Mouse (Mus musculus) layer of hippocampus, postnatal 25 days (tissue): ENCODE measurements around the gene Skil. TPM values are rescaled to one million over a fixed set of nuclear protein-coding genes. Genes with fewer than 3 reads are reported as not detected.

Experiments
- DNase-seq, 2 experiments: peaks; one replicate each; pipeline ENCODE4 v3.0.0; 2022; ENCODE audit warnings: mixed read lengths in 2 of 2, low spot score in 1 of 2; ENCODE audit errors: extremely low spot score in 1 of 2
- total RNA-seq, 2 experiments: library from RNA; stranded (reverse); gene quantifications; 2 replicates each; pipeline ENCODE4 v1.2.3; 2021

Gene Skil
- total RNA-seq, 2 experiments from 2014 or later: 67.6 to 70.0 TPM

DNA sequence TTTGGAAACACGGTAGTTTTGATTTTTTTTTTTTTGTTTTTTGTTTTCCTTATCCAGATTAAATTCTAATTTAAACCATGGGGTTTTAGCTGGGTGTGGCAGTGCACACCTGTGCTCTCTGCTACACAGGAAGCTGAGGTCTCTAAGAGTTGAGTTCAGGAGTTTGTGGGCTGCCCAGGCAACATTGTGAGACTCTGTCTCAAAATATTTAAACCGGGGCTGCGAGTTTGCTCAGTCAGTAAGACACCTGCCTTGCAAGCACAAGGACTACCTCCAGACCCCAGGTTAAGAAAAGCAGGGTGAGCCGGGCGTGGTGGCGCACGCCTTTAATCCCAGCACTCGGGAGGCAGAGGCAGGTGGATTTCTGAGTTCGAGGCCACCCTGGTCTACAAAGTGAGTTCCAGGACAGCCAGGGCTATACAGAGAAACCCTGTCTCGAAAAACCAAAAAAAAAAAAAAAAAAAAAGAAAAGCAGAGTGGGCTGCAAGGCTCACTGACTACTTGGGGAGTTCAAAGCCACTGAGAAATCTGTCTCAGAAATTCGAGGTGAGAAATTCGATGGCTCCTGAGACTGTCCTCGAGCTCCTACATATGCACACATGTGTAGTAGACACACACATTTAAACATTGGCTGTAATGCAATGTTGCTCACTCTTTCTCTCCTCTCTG, 11.9 kb upstream of the Skil start:
- no peak for DNase-seq

DNA sequence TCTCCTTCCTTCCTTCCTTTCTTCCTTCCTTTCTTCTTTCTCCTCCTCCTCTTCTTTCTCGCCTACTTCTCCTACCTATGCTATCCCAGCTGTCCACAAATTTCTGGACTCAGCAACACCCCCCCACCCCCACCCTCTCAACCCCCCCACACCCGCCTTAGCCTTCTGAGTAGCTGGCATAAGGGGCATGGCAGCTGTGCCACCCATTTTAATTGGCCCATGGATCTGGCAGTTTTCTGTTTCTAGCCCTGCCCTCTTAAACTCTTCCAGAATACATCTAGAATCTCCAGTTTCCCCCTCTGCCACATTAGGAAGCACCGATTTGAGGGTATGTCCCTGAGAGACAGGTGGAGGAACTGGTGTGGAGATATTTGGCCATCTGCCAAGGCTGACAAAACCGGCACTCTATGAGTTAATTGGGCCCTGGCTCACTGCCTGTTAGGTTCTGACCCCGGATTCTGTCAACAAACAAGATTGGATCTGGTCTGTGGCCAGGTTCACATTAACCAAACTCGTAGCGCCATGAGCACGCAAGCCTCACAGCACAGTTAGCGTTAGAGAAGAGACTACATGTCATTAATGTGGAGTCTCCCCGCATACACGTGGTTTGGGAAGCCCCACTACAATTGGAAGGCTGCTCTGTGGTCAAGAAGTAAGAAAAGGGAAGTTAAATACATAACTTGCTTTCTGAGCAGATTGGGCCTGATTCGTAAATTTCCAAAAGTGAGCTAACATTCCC, 11.2 kb upstream of the Skil start:
- no peak for DNase-seq

DNA sequence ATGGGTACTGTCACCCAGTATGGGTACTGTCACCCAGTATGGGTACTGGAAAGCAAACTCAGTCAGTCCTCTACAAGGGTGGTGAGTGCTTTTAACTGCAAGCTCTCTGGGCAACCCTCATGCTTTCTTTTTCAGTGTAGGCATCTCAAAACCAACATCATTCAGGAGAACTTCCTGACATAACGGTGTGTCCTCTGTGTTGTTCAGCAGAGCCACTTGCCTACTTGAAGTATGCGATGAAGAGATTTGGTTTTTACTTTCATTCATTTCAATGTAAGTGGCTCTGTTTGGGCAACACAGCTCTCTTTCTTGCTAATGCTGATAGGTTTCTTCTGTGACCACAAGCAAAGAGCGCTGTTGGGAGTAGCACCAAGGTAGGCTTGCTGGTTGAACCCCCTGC, 9.9 kb upstream of the Skil start:
- DNase-seq: no peak

DNA sequence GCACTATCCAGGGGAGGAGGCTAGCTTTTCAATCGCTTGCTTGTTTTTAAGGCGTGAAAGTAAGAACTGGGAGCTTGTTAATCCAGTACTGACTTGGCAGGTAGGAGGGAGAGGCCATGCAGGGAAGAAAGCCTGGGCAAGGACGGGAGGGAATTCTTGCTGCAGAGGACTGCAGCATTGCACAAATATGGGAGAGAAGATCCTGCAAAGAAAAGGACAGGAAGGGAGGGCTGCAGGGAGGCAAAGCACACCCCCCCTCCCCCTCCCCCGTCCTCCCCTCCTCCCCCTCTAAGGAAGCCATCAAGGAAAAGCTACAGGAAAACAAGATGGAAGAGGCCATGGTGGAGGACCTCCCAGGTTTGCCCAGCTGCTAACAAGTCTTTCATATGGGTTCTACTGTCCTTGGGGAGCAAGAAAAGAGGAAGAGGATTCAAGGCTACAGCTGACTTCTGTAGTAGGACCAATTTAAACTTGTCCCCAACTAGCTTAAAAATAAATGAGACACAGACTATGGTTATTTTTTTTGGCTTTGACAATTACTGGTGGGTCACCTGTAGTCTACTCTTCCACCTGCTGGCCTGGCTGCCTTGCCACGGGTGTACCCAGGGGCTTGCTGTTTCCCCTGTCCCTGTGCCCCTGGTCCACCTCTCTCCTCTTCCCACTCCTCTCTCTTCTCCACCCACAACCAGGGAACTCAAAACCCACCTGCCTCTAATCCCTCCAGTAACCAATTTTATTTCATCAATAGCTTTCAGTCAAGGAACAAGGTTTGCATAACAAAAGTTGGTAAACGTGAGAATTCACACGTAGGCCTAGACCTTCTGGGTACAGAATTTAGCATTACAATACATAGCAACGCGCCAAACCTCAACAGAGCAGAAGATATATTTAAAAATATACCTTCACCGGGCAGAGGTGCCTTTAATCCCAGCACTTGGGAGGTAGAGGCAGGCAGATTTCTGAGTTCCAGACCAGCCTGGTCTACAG, 5.8 kb upstream of the Skil start:
- DNase-seq: no peak

DNA sequence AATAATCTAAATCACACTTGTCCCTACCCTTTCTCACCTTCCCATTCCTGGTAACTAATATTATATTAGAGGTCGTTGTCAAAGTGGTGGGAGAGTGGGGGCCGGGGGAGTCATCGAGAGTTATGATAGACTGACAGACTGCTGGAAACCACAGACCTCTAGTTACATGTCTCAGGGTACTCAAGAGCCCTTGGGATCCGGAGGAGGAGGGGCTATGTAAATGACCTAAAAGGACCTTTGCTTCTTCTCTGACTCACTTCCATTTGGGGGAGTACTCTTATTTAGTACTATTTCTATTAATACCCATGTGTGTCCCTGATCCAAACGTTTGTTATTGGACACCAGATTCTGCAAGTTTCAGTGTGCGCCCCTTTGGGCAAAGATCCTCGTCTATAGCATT, 4.9 kb upstream of the Skil start:
- no peak for DNase-seq

DNA sequence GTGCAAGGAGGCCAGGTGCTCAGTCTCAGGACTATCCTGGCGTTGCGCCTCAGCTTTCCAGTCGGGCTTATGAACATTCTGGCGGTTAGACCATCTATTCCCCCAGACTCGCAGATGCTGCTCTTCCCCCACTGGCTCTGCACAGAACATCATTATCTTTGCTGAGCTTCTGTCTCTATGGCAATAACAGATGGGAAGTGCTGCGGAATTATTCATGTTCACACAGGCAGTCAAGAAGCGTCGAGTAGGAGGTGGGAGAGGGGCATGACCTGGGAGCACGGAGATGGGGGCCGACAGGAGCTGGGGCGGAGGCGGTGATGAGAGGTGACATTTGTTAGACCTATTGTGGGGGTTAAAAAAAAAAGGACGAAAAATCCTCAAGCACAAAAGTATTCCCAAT, 1.7 kb upstream of the Skil start:
- peak; percentile 28 to 49 for DNase-seq

DNA sequence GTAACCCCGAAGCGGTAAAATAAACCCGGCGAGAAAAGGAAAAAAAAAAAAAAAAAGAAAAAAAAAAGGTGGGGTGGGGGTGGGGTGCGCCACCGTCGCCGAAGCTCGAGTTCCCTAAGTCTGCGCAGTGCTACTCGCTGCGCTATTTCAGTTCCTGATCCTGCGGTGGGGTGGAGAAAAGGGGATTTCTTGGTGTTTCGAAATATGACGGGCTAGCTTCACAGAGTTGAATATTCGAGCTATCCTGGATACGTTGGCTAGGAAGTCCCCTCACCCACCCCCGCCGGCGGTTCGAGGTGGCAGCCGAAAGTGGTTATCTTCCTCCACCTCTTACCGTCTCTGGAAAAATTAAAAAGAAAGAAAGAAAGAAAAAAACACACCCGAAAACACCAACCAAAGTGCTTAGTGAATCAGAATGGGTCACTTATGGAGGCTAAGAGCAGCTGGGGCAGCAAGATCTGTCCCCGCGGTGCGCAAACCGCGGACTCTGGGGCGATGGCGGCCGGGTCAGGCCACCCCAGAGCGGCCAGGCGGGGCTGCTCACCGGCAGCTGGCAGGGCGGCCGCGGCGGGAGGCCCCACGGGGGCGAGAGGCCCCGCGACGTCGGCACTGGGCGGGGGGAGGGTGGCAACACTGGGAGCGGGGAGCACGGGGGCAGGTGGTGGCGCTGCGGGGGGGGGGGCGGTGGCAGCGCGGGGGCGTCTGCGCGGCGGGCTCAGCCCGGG, 1.1 kb upstream of the Skil start:
- peak; percentile 33 to 58 for DNase-seq

DNA sequence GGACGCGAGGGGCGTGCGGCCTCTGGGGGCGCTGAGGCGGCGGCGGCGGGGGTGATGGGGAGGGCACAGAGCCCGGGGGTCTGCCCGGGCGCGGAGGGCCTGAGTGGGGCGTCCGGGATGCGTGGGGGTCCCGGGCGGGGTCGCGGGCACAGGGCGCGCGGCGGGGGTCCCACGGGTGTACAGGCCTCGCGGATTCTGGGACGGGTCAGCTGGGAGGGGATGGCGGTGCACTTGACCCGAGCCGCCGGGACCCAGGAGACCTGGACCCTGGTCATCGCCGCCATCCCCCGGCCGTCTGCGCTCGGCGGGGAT, 277 bp downstream of the Skil start:
- DNase-seq: no peak

DNA sequence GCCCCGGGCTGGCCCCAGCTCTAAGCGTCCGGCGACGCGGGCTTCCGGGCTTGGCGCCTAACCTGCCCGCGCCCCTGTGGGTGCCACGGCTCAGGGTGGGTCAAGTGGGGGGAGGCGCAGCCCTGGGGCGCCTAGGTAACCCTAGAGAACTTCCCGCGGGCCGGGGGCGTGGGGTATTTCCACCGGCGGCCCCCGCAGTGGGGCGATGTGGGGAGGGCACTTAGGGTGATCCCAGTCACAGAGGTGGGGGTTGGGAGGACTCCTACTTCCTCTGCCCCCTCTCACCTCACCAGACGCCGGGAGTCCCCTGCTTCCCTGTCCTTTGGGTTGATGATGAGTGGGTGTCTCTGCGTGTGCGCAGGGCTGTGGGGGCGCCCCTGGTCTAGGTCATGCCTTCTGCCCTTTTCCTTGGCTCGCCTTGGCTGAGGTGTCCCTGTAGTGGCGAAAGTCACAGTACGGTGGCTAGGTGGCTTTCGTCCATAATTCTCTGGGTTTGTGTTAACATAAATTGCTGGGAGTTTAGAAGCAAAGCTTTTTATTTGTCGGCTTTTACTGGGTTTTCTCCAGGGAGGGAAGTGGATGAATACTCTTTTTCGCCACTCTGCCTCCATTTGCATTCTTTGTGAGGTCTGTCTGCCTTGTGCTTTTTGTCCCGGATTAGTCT, 765 bp downstream of the Skil start:
- DNase-seq: peak in 1 of 2 experiments; percentile 16

DNA sequence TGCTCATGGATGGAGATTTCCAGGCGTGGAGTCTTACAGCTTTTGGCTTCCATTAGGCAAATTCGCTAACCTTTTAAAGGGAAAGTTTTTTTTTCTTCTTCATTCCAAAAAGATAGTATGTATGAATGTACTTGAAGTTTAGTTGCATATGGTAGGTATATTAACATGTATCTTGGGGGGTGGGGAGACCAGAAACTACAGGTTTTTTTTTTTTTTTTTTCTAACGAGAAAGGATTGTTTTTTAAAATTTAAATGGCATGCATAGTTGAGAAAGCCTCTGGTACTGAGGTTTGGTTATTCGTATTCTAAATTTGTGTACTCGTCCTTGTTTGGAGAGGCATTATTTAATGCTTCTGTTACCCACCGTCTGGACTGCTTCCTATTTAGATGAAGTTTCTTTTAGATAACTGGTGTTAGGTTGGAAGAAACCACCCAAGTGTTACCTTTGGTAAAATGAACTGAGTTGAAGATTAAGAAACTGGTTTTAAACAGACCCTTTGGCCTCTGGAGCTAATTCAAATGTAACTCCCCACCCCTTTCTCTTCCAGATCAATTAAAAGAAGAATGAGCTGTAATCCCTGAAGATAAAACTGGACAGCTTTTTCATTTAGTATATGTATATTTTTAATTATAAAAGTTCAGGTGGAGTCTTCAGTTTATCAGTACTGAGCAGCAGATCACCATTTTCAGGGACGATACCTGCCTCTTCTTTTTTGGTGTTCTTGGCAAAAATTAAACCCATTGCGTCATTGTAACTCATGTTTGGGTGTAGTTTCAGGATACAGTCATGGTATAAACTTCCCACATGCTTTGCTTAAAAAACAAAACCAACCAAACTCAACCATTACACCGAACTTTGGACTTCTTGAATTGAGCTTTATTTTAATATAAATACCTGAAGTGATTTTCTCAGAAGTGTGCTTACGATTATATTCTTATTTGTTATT, 1.6 kb downstream of the Skil start:
- no peak for DNase-seq

DNA sequence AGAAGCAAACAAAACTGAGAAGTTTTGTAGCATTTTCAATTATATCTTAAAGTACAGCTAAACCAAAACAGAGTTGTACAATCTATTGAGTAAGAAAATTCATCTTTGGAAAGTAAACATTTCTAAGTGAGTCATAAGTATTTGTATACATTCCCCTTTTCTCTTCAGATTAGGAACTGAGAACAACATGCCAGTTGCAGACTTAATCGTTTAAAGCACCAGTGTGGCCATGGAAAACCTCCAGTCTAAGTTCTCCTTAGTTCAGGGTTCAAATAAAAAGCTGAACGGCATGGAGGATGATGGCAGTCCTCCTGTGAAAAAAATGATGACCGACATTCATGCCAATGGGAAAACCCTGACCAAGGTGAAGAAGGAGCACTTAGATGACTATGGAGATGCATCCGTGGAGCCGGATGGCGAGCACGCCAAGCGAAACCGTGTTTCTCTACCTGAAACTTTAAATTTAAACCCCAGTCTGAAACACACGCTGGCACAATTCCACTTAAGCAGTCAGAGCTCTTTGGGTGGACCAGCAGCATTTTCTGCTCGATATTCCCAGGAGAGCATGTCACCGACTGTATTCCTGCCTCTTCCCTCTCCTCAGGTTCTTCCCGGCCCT, 2.4 kb downstream of the Skil start:
- no peak for DNase-seq

DNA sequence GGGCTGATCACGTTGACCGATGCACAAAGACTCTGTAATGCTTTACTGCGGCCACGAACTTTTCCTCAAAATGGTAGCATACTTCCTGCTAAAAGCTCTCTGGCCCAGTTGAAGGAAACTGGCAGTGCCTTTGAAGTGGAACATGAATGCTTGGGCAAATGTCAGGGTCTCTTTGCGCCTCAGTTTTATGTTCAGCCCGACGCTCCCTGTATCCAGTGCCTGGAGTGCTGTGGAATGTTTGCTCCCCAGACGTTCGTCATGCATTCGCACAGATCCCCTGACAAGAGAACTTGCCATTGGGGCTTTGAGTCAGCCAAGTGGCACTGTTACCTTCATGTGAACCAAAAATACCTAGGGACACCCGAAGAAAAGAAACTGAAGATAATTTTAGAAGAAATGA, 3.1 kb downstream of the Skil start:
- DNase-seq: no peak

DNA sequence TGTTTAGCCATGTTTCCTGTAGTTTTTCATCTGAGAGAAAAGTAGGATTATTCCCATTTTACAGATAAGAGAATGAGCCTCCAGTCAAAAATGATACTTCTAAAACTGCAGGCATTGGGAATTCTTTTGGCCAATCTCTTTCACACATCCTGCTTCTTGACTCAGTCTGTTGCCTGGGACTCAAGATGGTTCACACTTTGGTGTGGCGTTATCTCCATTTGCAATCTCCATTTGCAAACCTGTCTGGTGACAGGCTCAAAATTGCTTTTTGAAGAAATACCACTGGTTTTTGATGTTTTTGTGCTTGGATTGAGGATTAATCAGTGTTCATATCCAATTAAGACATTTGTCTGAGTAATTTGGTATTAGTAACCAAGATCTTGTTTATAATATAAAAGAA, 3.7 kb downstream of the Skil start:
- no peak for DNase-seq

DNA sequence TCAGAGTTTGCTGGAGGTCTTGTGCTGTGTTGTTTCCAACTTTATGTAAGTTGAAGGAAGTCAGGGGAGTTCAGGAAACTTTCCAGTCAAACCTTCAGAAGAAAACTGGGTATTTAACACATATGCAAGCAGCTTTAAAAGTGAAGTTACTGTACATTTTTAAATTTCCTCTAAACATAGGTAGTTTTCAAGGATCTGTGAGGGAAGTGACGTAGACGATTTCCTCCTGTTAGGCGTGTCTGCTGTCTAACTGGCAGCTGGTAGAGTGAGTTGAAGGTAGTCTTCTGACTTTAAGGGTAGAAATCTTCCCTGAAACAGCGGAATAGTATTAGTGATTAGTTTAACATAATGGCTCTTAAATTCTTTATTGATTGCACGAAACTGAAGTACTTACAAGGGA, 5.2 kb downstream of the Skil start:
- no peak for DNase-seq

DNA sequence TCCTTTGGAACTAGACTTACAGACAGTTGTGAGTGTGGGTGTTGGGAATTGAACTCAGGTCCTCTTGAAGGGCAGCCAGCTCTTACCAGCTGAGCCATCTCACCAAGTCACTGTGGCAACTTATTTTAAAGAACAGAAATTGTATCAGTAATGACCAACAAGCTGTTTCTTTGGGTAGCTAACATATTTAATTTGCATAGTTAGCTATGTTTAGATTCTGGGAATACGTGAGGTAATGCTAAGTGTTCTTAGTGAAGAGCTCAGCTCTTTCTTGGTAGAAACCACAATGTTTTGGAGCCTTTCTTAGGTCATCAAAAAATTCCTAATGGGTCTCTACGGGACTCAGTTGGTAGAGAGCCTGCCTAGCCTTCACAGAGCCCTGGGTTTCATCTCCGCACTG, 5.9 kb downstream of the Skil start:
- no peak for DNase-seq

DNA sequence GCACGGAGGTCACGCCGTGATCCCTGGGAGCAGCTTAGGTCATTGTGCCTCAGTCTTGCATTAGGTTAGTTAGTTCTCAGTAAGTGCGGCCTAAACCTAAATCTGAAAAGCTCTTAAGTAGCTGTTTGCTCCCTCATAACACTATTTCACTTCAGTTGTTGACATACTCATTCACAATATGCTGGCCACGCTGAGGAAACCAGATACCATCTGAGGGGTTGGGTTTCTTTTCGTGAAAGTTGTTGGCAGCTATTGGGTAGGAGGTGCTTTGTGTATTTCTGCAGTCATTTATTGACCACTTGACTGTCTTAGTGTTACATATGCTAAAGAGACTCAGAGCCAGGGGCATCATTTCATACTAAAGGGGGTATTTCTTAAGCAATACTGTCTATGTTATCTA, 10.1 kb downstream of the Skil start:
- DNase-seq: no peak

DNA sequence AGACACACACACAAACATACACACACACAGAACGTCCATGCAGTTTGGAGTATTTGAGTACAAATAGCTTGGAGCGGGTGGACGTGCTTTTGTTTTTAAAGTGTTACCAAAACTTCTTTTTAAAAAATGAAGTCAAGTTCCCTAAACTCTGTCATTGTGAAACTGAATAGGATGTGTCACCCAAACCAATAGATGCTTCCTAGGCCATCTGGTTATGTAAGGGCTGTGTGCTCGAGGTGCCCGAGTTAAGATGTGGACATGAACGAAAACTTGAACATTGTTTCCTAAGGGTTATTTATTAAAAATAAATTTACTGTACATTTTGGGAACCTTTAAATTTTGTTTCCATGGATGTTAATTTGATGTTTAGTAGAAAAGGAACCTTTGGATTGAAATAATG, 11.7 kb downstream of the Skil start:
- DNase-seq: no peak

DNA sequence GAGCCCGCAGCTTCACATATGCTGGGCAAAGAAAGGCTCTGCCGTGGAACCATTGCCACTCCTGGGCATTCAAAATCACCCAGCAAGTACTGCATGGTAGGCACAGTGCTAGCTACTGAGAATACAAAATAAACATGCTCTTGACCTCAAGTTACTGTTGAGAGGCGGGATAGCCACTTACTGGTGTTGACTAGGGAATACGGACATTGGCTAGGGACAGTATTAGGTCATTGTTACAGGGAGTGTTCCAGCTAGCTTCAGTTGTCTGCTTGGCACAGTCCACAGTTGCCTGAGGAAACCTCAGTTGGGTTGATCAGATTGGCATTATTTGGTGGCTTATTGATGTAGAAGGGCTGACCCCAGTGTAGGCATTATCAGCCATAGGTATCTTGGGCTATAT, 12.8 kb downstream of the Skil start:
- no peak for DNase-seq

DNA sequence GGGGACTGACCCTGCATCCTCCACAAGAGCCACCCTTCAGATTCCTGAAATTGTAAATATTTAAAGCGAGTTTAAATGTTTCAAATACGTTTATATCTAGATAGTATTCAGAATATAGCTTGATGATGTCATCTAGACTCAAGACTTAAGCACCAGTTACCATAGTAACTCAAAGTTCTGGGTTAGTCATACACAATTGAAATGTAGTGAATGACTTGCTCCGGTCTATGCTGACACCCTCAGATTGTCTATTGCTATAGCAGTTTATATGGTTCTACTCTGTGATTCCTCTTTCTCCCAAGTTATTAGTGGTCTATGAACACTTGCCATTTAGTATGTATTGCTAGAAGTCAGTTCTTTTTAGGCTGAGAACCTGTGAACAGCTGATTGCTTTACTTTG, 14.2 kb downstream of the Skil start:
- no peak for DNase-seq
